Mouse (Mus musculus): ENCODE measurements around the gene Col26a1. TPM values are rescaled to one million over a fixed set of nuclear protein-coding genes. Genes with fewer than 3 reads are reported as not detected.
A peak's percentile ranks its signal among the peaks of the same experiment; 100 is the strongest.

Col26a1 gene
- polyA plus RNA-seq, 1 experiment, result 0.04 TPM

GRCm38 (mm10) chr5:136790570-136791196 is 92.3 kb downstream of the Col26a1 start:
- Histone ChIP-seq H3K36me3 (ENCODE audit: control insufficient read depth, insufficient read depth, low read length) (no peaks in the 10 kb centered on the region), H3K27ac (ENCODE audit: insufficient read depth, low read depth, low read length) (no peak overlapping the region), H3K4me3 (ENCODE audit: low read depth, low read length) (no peak overlapping the region), H3K4me1 (ENCODE audit: control insufficient read depth, insufficient read depth, insufficient read length, low read length) (no peaks in the 10 kb centered on the region), H3K27me3 (ENCODE audit: control insufficient read depth, insufficient read depth, low read length) (no peaks in the 10 kb centered on the region)
- TF ChIP-seq CTCF (IDR thresholded peaks at IDR 0.05; ENCODE audit: extremely low read depth, insufficient read length, insufficient replicate concordance, low read depth, low read length), result peak; percentile 93
- TF ChIP-seq POLR2A (IDR thresholded peaks at IDR 0.05; ENCODE audit: low read depth, low read length), result no peak
- 11% methylated on average over 11 of the region's 11 CpGs for WGBS

- TF ChIP-seq CTCF (IDR thresholded peaks at IDR 0.05; ENCODE audit: extremely low read depth, insufficient read length, insufficient replicate concordance, low read depth, low read length) (no peak), POLR2A (IDR thresholded peaks at IDR 0.05; ENCODE audit: low read depth, low read length) (no peak)
- no peak overlapping the region for H3K27ac ChIP-seq (ENCODE audit: insufficient read depth, low read depth, low read length)
- 76% methylated on average over 8 of the region's 8 CpGs for WGBS
These were observed 98.5 kb downstream of the Col26a1 start for GRCm38 (mm10) chr5:136784531-136784930.

GRCm38 (mm10) chr5:136782600-136782999 is 100.4 kb downstream of the Col26a1 start:
- WGBS, result 44% methylated on average over 13 of the region's 13 CpGs

More at GRCm38 (mm10) chr5:136784531-136784930, 98.5 kb downstream of the Col26a1 start:
- Histone ChIP-seq H3K4me1 (ENCODE audit: control insufficient read depth, insufficient read depth, insufficient read length, low read length) (no peaks in the 10 kb centered on the region), H3K27me3 (ENCODE audit: control insufficient read depth, insufficient read depth, low read length) (no peaks in the 10 kb centered on the region), H3K4me3 (ENCODE audit: low read depth, low read length) (no peak overlapping the region), H3K36me3 (ENCODE audit: control insufficient read depth, insufficient read depth, low read length) (no peaks in the 10 kb centered on the region)

GRCm38 (mm10) chr5:136780465-136780864 is 102.5 kb downstream of the Col26a1 start:
- WGBS, result 31% methylated on average over 10 of the region's 10 CpGs
- no peak overlapping the region for H3K4me3 ChIP-seq (ENCODE audit: low read depth, low read length)
- H3K36me3 ChIP-seq (ENCODE audit: control insufficient read depth, insufficient read depth, low read length), result no peaks in the 10 kb centered on the region
- H3K4me1 ChIP-seq (ENCODE audit: control insufficient read depth, insufficient read depth, insufficient read length, low read length), result no peaks in the 10 kb centered on the region
- no peaks in the 10 kb centered on the region for H3K27me3 ChIP-seq (ENCODE audit: control insufficient read depth, insufficient read depth, low read length)
- H3K27ac ChIP-seq (ENCODE audit: insufficient read depth, low read depth, low read length), result no peak overlapping the region
- TF ChIP-seq CTCF (IDR thresholded peaks at IDR 0.05; ENCODE audit: extremely low read depth, insufficient read length, insufficient replicate concordance, low read depth, low read length) (peak; percentile 73; the same call in 1 of the 2 replicates), POLR2A (IDR thresholded peaks at IDR 0.05; ENCODE audit: low read depth, low read length) (no peak)

More at GRCm38 (mm10) chr5:136782600-136782999, 100.4 kb downstream of the Col26a1 start:
- Histone ChIP-seq H3K4me1 (ENCODE audit: control insufficient read depth, insufficient read depth, insufficient read length, low read length) (no peaks in the 10 kb centered on the region), H3K36me3 (ENCODE audit: control insufficient read depth, insufficient read depth, low read length) (no peaks in the 10 kb centered on the region), H3K27me3 (ENCODE audit: control insufficient read depth, insufficient read depth, low read length) (no peaks in the 10 kb centered on the region), H3K4me3 (ENCODE audit: low read depth, low read length) (no peak overlapping the region), H3K27ac (ENCODE audit: insufficient read depth, low read depth, low read length) (no peak overlapping the region)
- TF ChIP-seq CTCF (IDR thresholded peaks at IDR 0.05; ENCODE audit: extremely low read depth, insufficient read length, insufficient replicate concordance, low read depth, low read length), result no peak
- no peak for TF ChIP-seq POLR2A (IDR thresholded peaks at IDR 0.05; ENCODE audit: low read depth, low read length)

GRCm38 (mm10) chr5:136779946-136780345 is 103.1 kb downstream of the Col26a1 start:
- TF ChIP-seq POLR2A (IDR thresholded peaks at IDR 0.05; ENCODE audit: low read depth, low read length) (no peak), CTCF (IDR thresholded peaks at IDR 0.05; ENCODE audit: extremely low read depth, insufficient read length, insufficient replicate concordance, low read depth, low read length) (no peak)
- Histone ChIP-seq H3K27me3 (ENCODE audit: control insufficient read depth, insufficient read depth, low read length) (no peaks in the 10 kb centered on the region), H3K4me1 (ENCODE audit: control insufficient read depth, insufficient read depth, insufficient read length, low read length) (no peaks in the 10 kb centered on the region), H3K27ac (ENCODE audit: insufficient read depth, low read depth, low read length) (no peak overlapping the region), H3K4me3 (ENCODE audit: low read depth, low read length) (no peak overlapping the region), H3K36me3 (ENCODE audit: control insufficient read depth, insufficient read depth, low read length) (no peaks in the 10 kb centered on the region)
- WGBS, result 76% methylated on average over 6 of the region's 6 CpGs

DNA sequence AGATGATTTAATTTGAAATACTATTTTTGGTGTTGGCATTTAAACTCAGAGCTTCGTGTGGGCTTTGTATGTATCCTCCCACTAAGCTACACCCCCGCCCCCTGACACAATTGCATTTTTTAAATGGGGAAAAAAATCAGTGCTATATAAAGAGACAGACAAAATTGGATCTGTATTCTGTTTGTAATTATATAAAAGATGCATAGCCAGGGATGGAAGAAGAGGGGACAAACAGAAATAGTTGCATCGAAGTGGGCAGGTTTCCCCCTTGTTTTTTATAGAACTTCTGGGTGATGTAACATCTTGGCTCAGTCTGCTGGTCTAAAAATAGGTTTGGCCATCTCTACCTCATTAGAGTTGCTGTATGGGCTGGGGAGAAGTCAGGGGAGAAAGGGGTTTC is 107.5 kb downstream of the Col26a1 start:
- Histone ChIP-seq H3K27me3 (ENCODE audit: control insufficient read depth, insufficient read depth, low read length) (no peaks in the 10 kb centered on the region), H3K27ac (ENCODE audit: insufficient read depth, low read depth, low read length) (no peak overlapping the region), H3K4me3 (ENCODE audit: low read depth, low read length) (no peak overlapping the region), H3K36me3 (ENCODE audit: control insufficient read depth, insufficient read depth, low read length) (no peaks in the 10 kb centered on the region), H3K4me1 (ENCODE audit: control insufficient read depth, insufficient read depth, insufficient read length, low read length) (no peaks in the 10 kb centered on the region)
- 70% methylated on average over 3 of the region's 3 CpGs for WGBS
- no peak for TF ChIP-seq POLR2A (IDR thresholded peaks at IDR 0.05; ENCODE audit: low read depth, low read length)
- no peak for TF ChIP-seq CTCF (IDR thresholded peaks at IDR 0.05; ENCODE audit: extremely low read depth, insufficient read length, insufficient replicate concordance, low read depth, low read length)

GRCm38 (mm10) chr5:136773044-136774039 is 109.7 kb downstream of the Col26a1 start:
- 57% methylated on average over 22 of the region's 22 CpGs for WGBS
- Histone ChIP-seq H3K4me1 (ENCODE audit: control insufficient read depth, insufficient read depth, insufficient read length, low read length) (no peaks in the 10 kb centered on the region), H3K27ac (ENCODE audit: insufficient read depth, low read depth, low read length) (no peak overlapping the region), H3K4me3 (ENCODE audit: low read depth, low read length) (no peak overlapping the region), H3K27me3 (ENCODE audit: control insufficient read depth, insufficient read depth, low read length) (no peaks in the 10 kb centered on the region), H3K36me3 (ENCODE audit: control insufficient read depth, insufficient read depth, low read length) (no peaks in the 10 kb centered on the region)
- TF ChIP-seq POLR2A (IDR thresholded peaks at IDR 0.05; ENCODE audit: low read depth, low read length) (no peak), CTCF (IDR thresholded peaks at IDR 0.05; ENCODE audit: extremely low read depth, insufficient read length, insufficient replicate concordance, low read depth, low read length) (no peak)

Measured in small intestine, adult 2 months (tissue).